Mouse (Mus musculus) cerebellum, adult 9-10 months (tissue): Measurements from ENCODE around the gene Togaram2.
"Not testable (repeated sequence)": the region's sequence is repeated elsewhere in the genome, so short reads cannot be mapped to it uniquely, and the experiment has no call there.

Experiments used
- DNase-seq: peaks from one replicate; pipeline ENCODE4 v3.0.0; 2022

Togaram2 gene

GRCm38 (mm10) chr17:71742935-71743334 is 69.9 kb downstream of the Togaram2 start:
- DNase-seq: no peak

GRCm38 (mm10) chr17:71746114-71746513 is 73.1 kb downstream of the Togaram2 start:
- DNase-seq: peak; percentile 58

- DNase-seq: no peak
Measured at GRCm38 (mm10) chr17:71747561-71747960, 74.5 kb downstream of the Togaram2 start.

- DNase-seq: peak; percentile 16
Measured at GRCm38 (mm10) chr17:71749616-71750168, 76.6 kb downstream of the Togaram2 start.

GRCm38 (mm10) chr17:71752831-71753230 is 79.8 kb downstream of the Togaram2 start, which contains the start of gene Pcare:
Gene Pcare (minus strand): TSS chr17:71752894.
- DNase-seq: no peak

GRCm38 (mm10) chr17:71760536-71760935 is 87.5 kb downstream of the Togaram2 start:
- DNase-seq: no peak

- not testable (repeated sequence) for DNase-seq
Measured at GRCm38 (mm10) chr17:71768173-71768572, 95.1 kb downstream of the Togaram2 start, which contains the start of gene Clip4. Gene Clip4 (plus strand): TSS chr17:71768473.

- DNase-seq: no peak
Measured at GRCm38 (mm10) chr17:71769564-71769963, 96.5 kb downstream of the Togaram2 start.

- DNase-seq: no peak
Measured at GRCm38 (mm10) chr17:71770696-71771095, 97.6 kb downstream of the Togaram2 start.

GRCm38 (mm10) chr17:71774173-71774572 is 101.1 kb downstream of the Togaram2 start:
- no peak for DNase-seq

GRCm38 (mm10) chr17:71775279-71775678 is 102.2 kb downstream of the Togaram2 start:
- DNase-seq: no peak

- DNase-seq: no peak
Measured at GRCm38 (mm10) chr17:71778696-71779095, 105.6 kb downstream of the Togaram2 start.
